Mouse (Mus musculus) NIH3T3 (cell line): ENCODE results near the gene Sik3.
A peak's percentile ranks its signal among the peaks of the same experiment; 100 is the strongest.

ENCODE experiments used
- DNase-seq: peaks from one replicate; pipeline ENCODE4 v3.0.0-alpha.2; 2012; ENCODE audit warnings: low read depth

The Sik3 gene

DNA sequence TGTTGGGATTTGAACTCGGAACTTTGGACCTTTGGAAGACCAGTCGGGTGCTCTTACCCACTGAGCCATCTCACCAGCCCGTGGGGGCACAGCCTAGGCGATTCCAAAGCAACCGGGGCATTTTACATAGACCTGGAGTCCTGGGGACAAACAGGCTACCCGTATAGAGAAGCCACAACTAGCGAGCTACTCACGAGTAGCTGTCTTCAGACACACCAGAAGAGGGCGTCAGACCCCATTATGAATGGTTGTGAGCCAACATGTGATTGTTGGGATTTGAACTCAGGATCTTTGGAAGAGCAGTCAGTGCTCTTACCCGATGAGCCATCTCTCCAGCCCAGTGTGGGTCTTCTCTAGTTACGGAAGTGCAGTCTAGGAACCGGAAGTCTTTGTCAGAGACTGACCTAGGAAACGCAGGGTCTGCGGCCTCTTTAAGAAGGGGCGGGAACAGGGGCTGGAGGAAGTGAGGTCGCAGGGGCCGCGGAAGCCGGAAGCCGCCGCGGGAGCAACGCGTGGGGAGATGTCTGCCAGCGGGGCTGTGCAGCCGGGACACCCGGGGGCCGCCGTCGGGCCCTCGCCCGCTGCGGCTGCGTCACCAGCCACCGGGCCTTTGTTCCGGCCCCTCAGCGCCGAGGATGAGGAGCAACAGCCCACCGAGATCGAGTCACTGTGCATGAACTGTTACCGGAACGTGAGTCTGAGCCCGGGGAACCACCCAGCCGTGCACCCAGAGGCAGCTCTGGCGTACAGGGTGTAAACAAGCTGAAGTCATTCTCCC is 260.2 kb downstream of the Sik3 start, which contains the start of gene Zpr1:
Gene Zpr1, plus strand, starts transcription at position 388 of the 778 bp plus-strand sequence.
- peak; percentile 89 for DNase-seq
